Mouse (Mus musculus) stomach, postnatal 0 days (tissue): ENCODE data around the gene Cdc42ep5.

Experiments
- CTCF ChIP-seq: IDR thresholded peaks from 2 replicates; pipeline ENCODE4 v1.5.1; 2016; ENCODE audit warnings: antibody characterized with exemption, low read depth, mild to moderate bottlenecking, moderate library complexity
- EP300 ChIP-seq: optimal IDR thresholded peaks from 2 replicates; pipeline ENCODE3; 2016; ENCODE audit warnings: antibody characterized with exemption

DNA sequence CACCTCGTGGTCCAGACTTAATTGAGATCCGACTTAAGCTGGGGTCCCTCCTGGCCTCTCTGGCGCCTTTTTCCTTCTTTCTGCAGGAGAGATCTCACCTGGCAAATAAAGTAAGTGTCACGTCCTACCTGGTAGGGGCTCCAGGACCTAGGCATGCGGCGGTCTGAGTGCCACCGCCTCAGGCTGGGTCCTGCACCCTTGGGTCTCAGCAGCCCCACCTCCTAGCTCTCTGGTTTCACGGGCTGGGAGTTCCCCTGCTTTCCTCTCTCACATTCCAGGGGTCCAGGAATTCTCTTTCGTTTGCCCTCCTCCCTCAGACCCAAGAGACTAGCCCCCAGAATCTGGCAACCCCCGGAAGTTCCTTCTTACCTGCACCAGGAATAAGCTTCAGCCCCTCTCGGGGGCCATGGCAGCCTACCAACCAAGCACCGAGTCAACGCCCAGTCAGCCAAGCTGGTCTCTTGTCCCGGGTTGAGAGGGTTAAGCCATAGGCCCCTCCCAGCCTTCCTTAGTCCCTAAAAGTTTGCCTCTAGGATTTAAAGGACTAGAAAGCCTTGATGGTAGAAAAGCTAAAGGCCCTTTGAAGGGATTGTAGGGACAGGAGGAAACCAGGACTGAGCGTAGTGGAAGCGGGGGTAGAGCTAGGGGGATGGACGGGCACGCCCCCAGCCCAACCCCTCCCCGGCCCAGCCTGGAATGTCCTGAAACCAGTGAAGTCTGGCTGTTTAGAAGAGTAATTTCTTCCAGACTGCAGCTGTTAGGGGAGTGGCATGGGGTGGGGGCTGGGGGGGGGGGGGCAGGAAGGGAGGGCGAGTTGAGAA is at the start of gene Cdc42ep5:
- TF ChIP-seq CTCF (no peak), EP300 (no peak)
